Mouse (Mus musculus): ENCODE data around the gene Pias4.
A peak's percentile ranks its signal among the peaks of the same experiment; 100 is the strongest.
"Not testable (repeated sequence)": the region's sequence is repeated elsewhere in the genome, so short reads cannot be mapped to it uniquely, and the experiment has no call there.

The Pias4 gene

DNA sequence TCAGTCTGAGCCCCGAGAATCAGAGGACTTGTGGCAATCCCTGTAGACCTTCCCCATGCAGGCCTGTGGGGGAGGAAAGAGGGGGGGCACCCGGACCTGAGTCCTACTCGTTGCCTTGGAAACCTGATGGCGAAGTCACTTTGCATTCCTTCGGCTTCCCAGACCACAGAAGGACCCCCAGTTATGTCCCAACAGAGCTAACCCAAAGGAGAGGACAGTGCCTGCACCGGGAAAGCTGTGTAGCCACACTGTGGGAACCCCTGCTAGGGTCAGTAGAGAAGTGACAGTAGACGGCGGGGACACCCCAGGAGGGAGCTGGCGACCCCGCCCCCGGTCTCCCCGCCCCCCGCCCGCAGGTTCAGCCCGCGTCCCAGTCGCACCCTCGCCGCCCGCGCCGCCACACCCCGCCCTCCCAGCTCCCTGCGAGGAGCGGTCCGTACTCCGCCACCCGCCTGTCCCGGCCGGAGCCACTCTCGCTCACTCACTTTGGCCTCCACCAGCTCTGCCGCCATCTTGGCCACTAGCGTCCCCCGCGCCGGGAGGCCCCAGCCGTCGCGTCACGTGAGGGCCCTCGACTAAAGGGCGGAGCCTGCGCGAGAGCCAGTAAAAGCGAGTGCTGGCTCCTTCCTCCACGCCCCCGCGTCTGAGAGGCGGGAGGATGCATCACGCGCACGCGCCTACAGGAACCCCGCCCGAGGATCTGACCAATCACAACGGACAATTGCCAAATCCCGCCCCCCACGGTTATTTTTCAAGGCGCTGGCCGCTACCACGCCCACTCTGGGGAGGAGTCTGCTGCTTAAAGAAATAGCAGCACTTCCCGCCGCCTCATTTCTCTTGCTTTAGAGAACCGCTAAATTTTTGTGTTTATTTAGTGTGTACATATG, at the start of gene Pias4:
TSS of gene Pias4 (minus strand) at position 724 of the 887 bp plus-strand sequence.
- DNase-seq (ENCODE audit: low spot score in 2 of 2): peak; percentile 100

DNA sequence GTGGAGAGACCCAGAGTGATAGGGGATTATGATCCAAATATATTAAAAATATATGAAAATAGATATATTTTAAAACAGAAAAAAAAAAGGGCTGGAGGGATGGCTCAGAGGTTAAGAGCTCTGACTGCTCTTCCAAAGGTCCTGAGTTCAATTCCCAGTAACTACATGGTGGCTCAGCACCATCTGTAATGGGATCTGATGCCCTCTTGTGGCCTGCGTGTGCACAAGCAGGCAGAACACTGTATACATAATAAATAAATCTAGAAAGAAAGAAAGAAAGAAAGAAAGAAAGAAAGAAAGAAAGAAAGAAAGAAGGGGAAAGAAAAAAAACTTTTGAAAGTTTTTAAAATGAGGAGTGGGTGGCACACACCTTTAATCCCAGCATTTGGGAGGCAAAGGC, 49.5 kb upstream of the Pias4 start:
- DNase-seq (ENCODE audit: low spot score in 2 of 2): not testable (repeated sequence)

DNA sequence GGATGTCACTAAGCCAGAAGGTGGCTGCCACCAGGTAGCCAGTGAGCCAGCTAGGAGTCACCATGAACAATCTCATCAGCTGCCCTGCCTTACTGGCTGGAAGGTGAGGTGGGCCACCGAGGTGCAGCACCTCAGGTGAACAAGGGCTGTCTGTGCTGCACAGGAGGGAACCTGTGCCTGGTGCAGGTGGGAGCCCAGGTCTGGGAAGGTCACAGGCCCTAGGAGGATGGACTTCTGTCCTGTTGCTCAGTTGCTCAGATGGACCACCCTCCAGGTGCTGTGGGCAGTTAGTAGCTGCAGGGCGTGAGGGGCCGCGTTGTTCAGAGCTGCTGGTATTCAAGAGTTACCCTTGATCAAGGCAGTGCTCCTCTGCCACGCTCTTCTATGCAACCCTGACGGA, 49.1 kb upstream of the Pias4 start:
- no peak for DNase-seq (ENCODE audit: low spot score in 2 of 2)

DNA sequence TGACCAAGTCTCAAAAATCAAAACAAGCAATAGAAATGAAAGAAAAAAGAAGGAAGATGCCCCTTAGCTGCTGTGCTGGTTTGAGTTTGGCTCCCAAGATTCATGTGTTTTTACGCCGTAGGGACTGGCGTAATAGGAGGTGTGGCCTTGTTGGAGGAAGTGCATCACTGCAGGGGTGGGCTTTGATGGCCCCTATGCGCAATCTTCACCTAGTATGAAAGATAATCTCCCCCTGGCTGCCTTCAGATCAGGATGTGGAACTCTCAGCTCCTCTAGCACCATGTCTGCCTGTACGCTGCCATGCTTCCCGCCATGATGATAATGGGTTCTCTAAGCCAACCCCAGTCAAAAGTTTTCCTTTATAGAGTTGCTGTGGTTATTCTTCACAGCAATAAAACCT, 48.5 kb upstream of the Pias4 start:
- DNase-seq (ENCODE audit: low spot score in 2 of 2): no peak

DNA sequence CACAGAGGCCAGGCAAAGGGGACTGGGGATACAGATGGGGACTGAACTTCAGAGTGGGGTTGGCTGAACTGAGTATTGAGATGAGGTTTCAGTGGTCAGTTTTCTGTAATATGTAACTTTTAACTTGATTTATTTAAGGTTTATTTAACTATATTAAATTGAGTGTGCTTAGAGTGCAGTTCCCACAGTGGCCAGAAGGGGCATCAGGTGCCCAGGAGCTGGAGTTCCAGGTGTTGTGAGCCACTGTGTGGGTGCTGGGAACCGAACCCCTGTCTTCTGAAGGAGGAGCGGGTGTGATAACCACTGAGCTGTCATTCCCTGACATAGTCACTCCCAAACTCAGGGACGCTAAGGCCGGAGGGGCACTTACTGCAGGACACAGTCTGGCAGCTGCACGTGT, 42.4 kb upstream of the Pias4 start:
- DNase-seq (ENCODE audit: low spot score in 2 of 2): no peak

DNA sequence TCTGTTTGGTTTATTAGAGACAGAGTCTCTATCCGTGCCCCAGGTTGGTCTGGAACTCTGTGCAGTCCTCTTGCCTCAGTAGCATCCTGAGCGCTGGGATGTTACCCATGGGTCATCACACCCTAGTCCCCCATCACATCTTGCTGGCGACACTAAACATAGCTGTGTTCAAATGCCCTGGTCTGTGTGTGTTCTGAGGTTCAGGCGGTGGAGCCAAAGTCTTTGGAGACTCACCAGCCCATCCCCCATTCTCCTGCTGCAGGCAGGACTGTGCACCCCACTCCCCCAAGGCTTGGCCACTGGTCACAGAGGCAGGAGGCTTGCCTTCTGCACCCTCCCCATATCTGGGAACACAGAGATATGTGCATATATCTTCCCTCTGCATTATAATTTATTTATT, 36.4 kb upstream of the Pias4 start:
- DNase-seq (ENCODE audit: low spot score in 2 of 2): no peak

DNA sequence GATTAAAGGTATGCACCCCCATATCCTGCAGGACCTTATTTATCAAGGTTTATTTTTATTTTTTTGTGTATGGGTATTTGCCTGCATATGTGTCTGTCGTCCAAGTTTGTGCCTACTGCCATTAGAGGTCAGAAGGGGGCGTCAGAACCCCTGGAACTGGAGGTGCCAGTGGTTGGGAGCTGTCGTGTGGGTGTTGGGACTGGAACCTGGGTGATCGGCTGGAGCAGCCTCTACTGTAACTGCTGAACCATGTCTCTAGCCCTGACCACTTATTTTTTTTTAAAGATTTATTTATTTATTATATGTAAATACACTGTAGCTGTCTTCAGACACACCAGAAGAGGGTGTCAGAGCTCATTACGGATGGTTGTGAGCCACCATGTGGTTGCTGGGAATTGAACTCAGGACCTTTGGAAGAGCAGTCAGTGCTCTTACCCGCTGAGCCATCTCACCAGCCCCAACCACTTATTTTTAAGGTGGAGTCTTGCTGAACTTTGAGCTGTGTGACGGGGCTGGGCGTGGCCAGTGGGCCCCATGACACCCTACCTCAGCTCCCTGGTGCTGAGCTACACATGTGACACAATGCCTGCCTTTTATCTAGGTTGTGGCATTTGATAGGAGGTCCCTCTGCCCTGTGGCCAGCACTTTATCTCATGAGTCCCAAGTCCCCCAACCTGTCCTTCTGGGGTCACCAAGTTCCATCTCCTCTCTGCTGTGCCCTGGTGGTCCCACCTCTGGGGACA, 35.4 kb upstream of the Pias4 start:
- DNase-seq (ENCODE audit: low spot score in 2 of 2): no peak

DNA sequence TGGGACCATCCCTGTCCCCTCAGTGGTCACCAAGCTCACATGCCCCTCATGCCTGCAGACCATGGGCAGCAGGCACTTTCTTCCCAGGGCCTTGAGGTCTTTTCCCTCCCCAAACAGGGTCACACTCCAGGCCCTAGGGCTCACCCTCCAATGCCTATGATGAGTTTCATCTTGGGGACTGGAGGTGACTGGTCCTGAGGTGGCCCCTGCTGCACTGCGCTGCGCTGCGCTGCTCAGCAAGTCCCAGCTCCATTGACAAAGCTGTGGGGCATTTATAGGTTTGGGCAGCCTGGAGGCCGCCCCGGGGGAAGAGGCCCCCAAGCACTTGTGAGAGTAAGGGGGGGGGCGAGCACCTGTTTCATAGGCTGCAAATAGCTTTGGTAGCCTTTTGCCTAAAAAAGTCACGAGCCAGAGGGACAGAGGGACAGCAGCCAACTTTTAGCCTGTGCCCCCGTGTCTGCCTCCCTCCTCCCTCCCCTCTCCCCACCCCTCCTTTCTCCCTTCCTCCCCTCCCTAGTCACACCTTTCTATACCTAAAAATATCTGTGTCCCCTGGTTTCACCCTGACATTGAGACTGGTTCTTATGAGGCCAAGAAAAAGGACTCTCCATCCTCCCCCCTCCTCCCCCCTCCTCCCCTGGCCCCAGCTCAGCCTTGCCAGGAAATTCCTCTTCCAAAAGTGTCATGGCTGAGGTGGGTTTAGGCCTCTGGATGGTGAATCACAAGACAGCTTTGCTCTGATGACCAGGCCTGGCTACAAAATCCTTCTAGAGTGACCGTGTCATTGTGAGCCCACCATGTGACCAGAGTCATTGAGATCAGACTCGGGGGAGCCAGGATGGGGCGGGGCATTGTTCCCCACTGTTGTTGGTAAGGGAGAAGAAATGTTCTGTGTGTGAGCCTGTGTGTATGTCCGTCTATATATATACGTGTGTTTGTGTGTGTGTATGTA, 34.4 kb upstream of the Pias4 start, which contains the start of gene Nmrk2:
TSS of gene Nmrk2 (minus strand) at position 245 of the 952 bp plus-strand sequence.
- DNase-seq (ENCODE audit: low spot score in 2 of 2): no peak

DNA sequence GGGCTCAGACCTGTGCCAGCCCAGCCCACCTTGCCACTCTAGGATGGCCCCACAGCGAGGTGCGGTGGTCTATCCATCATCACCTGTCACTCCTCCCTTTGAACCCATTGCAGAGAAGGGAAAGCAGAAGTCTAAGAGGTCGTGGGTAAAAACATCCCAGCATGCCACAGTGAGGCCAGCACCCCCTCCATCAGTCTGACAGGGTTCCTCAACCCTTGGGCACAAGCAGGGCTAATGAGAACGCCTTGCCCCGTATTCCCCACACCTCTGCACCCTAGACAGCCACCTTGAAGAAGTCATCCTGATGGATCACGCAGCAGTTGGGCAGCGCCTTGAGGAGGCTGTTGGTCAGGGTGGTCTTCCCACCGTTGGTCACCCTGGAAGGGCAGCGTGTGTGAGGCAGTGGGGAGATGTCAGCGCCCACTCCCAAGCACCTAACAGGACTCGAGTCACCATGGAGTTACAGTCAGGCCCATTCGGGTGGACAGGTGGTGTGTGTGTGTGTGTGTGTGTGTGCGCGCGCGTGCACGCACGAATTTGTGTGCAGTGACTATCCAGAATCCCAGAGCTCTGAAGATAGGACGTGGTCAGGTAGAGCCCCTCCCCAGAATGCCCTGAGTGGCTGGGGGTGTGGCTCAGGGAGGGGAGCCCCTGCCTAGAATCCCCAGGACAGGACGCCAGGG, 33.0 kb upstream of the Pias4 start:
- DNase-seq (ENCODE audit: low spot score in 2 of 2): no peak

DNA sequence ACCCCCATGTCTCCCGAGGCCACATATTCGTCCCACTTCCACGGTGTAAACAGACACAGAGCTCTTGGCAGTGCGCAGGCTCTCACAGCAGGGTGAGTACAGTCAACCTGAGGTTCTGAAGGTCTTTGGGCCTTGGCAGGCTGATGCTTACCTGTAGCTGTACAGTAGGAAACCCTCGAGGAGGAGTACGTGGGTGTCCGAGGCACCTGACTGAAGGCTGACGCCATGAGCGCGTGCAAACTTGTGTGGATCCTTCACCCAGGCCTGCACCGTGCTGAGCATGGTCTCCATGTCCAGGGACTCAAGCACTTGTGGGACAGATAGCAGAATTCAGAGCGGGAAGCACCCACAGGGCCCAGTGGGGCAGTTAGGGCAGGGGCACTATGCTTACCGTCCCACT, 32.4 kb upstream of the Pias4 start:
- DNase-seq (ENCODE audit: low spot score in 2 of 2): no peak

DNA sequence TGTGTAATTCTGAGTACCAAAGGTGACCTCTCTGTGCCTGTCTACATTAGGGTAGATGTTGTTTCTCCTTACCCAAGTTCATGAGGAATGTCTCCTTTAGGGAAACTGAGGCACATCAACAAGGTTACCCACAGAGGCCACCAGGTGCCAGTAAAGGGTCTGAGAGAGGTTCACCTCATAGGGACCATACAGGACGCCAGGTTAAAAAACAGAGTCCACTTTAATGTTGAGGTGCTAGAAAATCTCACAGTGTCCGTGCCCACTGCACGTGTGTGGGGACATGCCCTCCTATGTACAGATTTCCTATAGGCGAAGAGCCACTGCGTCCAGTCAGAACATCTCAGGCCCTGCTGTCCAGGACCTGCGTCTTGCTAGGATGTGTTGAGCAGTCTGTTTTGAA, 31.3 kb upstream of the Pias4 start:
- no peak for DNase-seq (ENCODE audit: low spot score in 2 of 2)

DNA sequence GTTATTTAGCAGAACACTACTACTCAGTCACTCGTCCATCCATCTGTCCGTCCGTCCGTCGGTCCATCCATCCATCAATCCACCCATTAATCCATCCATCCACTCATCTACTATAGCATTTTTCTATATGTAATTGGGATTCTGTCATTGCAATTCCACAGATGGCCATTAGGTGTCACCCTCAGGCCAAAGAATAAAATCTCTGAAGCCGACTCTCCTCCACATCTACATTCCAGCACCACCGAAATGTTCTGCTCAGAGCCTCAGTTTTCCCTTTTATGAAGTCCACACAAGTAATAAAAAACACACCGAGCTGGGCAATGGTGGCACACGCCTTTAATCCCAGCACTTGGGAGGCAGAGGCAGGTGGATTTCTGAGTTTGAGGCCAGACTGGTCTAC, 30.5 kb upstream of the Pias4 start:
- DNase-seq (ENCODE audit: low spot score in 2 of 2): no peak

DNA sequence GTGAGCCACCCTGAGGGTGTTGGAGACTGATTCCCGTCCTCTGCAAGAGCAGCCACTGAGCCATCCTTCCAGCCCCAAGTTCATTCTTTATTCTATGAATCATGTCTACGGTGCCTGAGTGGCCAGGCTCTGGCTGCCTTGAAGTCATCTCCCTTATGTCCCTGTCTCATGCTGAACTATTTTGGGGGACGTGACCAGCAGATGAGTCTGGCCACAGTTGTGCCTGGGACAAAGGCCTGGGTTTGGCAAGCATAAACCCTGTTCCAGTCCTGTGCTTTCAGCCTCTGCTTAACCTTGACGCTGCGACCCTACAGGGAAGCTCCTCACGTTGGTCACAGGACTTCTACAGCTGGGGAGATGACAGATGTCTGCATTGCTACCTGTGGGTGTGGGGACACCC, 29.6 kb upstream of the Pias4 start:
- no peak for DNase-seq (ENCODE audit: low spot score in 2 of 2)

DNA sequence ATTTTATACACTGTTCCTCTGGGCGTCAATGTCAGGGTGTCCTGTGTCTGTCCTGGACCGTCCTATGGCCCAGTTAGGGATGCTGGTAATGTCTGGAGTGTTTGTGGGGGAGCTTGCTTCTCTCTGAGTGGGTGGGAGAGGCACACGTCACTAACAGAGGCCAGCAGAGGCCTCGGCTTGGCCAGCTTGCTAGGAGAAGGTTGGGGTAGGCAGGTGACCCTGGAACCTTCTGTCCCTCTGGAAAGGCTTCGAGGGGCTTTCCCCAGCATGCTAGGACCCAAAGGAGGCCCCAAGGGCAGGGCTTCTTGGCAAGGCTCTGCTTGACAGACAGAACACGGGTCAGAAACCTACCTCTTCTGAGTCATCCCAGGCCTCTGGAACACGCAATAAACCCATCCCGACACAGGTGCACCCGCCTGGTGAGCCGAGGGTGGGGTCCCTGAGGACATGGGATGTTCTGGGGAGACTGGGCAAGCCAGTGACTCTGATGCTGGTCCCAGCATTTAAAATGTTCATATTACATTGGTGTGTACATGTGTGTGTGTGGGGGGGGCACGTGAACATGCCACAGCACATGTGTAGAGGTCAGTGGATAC, 28.8 kb upstream of the Pias4 start:
- DNase-seq (ENCODE audit: low spot score in 2 of 2): no peak

DNA sequence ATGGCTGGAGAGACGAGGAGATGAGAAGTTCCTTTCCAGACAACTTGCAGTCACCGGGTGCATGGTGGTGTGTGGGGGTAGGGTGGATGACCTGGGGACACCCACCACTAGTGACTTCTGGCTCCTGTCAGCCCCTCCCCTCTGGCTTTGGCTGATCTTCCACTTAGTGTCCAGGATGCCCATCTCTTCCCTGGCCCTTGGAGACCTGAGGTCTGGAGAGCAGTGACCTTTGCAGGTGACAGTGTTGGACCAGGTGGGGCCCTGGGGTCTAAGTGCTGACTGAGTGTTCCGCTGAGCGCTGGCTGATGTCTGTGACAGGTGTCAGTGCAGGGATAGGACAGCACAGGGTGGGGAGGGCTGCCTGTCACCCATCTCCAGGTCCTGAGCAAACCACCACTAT, 27.6 kb upstream of the Pias4 start:
- DNase-seq (ENCODE audit: low spot score in 2 of 2): no peak

DNA sequence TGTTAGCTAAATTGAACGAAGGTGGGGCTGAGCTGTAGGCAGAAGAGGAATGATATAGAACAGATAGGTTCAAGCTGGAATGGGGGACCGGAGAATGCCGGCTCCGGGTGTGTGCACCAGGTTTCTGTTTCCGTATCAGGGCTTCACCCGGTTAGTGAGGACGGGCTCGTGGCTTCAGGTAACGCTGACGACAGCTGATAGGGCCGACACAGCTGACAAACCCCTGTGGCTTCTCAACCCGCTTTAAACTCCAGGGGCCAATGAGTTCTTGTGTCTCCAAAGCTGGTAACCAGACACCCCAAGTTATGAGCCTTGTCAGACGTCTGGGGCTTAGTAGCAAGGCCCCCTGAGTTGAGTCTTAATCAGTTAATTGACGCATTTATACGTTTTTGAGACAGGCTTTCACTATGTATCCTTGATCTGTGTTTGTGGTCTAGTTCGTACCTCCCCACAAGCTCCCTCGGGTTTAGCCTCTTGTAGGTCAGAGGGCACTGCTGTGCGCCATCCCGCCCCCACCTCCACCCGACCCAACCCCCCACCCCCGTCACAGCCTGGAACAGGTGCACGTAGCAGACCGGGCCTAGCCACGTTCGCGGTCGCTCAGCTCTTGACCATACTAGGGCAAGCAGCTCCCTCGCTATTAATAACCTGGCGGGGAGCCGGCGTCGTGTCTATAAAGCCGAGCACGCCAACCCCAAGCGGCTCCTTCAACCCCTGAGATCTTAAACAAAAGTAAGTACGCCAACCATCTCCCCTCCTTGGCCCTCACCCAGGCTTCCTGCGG, 26.5 kb upstream of the Pias4 start:
- no peak for DNase-seq (ENCODE audit: low spot score in 2 of 2)

DNA sequence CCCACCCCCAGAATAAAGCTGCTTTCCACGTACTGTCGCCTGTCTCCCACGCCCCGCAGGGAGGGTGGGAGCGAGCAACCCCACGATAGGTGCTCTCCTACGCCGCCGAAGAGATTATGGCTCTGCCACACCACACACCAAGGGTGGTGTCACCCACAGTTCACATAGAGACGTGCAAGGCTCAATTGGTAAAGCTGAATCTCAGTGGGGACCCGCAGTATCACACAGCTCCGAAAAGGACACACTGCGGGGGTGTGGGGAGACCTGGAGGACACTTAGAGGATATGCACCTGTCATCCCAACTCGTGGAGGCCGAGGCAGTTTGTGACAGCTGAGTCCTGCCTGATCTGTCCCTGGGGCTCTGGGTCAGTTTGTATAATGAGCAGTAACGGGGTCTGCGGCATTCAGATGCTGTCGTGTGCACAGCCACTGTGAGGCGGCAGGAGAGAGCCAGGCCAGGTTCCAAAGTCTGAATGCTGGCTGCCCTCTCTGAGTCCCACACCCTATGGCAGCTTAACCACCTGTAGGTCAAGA, 25.3 kb upstream of the Pias4 start:
- DNase-seq (ENCODE audit: low spot score in 2 of 2): no peak

DNA sequence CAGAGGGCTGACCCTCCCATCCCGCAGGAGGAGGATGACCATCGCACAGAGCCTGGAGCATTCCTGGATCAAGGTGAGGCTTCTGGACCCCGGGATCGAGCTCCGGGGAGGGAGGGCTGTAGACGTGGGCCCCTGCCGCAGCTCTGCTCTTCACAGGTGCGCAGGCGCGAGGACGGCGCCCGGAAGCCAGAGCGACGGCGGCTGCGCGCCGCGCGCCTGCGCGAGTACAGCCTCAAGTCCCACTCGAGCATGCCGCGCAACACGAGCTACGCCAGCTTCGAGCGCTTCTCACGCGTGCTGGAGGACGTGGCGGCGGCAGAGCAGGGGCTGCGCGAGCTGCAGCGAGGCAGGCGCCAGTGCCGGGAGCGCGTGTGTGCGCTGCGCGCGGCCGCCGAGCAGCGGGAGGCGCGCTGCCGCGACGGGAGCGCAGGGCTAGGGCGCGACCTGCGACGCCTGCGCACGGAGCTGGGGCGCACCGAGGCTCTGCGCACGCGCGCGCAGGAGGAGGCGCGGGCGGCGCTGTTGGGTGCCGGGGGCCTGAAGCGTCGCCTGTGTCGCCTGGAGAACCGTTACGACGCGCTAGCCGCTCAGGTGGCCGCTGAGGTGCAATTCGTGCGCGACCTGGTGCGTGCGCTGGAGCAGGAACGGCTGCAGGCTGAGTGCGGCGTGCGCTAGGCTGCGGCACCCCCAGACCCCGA, 24.7 kb upstream of the Pias4 start:
- DNase-seq (ENCODE audit: low spot score in 2 of 2): peak; percentile 73 to 74

DNA sequence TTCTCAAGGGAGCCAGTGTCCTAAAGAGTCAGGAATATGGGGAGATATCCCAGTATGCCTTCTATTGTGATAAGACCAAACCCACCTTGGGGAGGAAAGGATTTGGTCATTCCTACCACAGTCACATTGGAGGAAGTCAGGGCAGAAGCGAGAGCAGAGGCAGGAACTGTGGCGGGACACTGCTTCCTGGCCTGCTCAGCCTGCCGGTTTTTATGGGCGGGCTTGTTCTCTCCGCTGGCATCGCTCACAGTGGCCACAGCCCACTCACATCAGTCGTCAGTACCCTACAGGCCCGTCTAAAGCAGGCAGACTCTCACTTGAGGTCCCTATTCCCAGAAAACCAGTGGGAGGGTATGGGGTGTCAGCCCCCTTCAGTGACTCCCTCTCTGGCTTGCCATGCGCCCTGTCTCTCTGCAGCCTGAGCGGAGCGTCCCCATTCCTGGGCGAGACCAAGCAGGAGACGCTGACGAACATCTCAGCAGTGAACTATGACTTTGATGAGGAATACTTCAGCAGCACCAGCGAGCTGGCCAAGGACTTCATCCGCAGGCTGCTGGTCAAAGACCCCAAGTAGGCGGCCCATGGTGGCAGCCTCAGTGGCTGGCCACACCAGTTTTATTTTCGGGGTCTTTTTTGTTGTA, 23.7 kb upstream of the Pias4 start:
- DNase-seq (ENCODE audit: low spot score in 2 of 2): no peak
